Mouse (Mus musculus): Measurements from ENCODE around the gene Ipo11.

- no peak for TF ChIP-seq CTCF (IDR thresholded peaks at IDR 0.05; ENCODE audit: low read depth, low read length)
- no peak for TF ChIP-seq POLR2A (IDR thresholded peaks at IDR 0.05; ENCODE audit: extremely low read depth, insufficient read depth, low read length)
Measured at GRCm38 (mm10) chr13:106746823-106747222, 189.9 kb downstream of the Ipo11 start.
